Mouse (Mus musculus): ENCODE data around the gene Sp1.

Gene Sp1

GRCm38 (mm10) chr15:102399229-102400221, 6.4 kb upstream of the Sp1 start:
- DNase-seq, result peak; percentile 97 to 98

GRCm38 (mm10) chr15:102400476-102401045, 5.4 kb upstream of the Sp1 start:
- DNase-seq, result no peak

GRCm38 (mm10) chr15:102401278-102401677, 4.7 kb upstream of the Sp1 start:
- no peak for DNase-seq

GRCm38 (mm10) chr15:102402210-102402609, 3.7 kb upstream of the Sp1 start:
- DNase-seq, result no peak

- no peak for DNase-seq
These were observed 1.1 kb upstream of the Sp1 start for GRCm38 (mm10) chr15:102404608-102405488.

GRCm38 (mm10) chr15:102406196-102406911, 411 bp downstream of the Sp1 start:
- peak; percentile 88 to 92 for DNase-seq

GRCm38 (mm10) chr15:102406912-102407580, 1.1 kb downstream of the Sp1 start:
- no peak for DNase-seq

GRCm38 (mm10) chr15:102407681-102408557, 2.0 kb downstream of the Sp1 start:
- no peak for DNase-seq

GRCm38 (mm10) chr15:102408558-102409130, 2.7 kb downstream of the Sp1 start:
- DNase-seq, result no peak

- DNase-seq, result no peak
These were observed 3.3 kb downstream of the Sp1 start for GRCm38 (mm10) chr15:102409286-102409685.

GRCm38 (mm10) chr15:102411077-102411476, 5.1 kb downstream of the Sp1 start:
- no peak for DNase-seq

GRCm38 (mm10) chr15:102413687-102414086, 7.7 kb downstream of the Sp1 start:
- DNase-seq, result no peak

- no peak for DNase-seq
These were observed 11.6 kb downstream of the Sp1 start for GRCm38 (mm10) chr15:102417524-102417923.

- no peak for DNase-seq
These were observed 15.0 kb downstream of the Sp1 start for GRCm38 (mm10) chr15:102420986-102421385.

- DNase-seq, result peak in 1 of 2 experiments; percentile 49
These were observed 15.5 kb downstream of the Sp1 start for GRCm38 (mm10) chr15:102421437-102421836.

GRCm38 (mm10) chr15:102423602-102424240, 17.8 kb downstream of the Sp1 start:
- no peak for DNase-seq

- no peak for DNase-seq
These were observed 18.7 kb downstream of the Sp1 start for GRCm38 (mm10) chr15:102424657-102425056.

- DNase-seq, result no peak
These were observed 21.0 kb downstream of the Sp1 start for GRCm38 (mm10) chr15:102426963-102427362.

GRCm38 (mm10) chr15:102432046-102432445, 26.1 kb downstream of the Sp1 start:
- no peak for DNase-seq

- no peak for DNase-seq
These were observed 27.2 kb downstream of the Sp1 start for GRCm38 (mm10) chr15:102433173-102433572.
